Mouse (Mus musculus): ENCODE results near the gene Tmem259.

DNA sequence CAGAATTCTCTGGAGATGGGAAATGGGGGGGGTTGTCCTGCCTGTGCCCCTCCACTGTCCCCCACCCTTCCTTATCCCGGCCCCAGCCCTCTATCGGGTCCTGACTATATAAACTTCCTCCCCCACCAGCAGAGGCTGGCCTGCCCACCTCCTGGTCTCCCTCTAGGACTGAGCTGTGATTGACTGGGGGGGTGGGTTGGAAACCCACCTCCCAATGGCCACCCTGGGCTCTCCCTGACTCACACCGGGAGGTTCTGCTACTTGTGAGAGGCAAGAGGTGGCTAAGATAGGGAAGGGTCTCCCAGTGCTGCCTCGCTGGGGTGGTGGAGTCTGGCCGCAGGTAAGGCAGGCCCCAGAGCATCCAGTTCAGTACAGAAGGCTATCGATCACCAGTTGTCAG, 36.6 kb downstream of the Tmem259 start:
- no peak for TF ChIP-seq CTCF (IDR thresholded peaks at IDR 0.05; ENCODE audit: low read depth)
- no peak for TF ChIP-seq EP300 (IDR thresholded peaks at IDR 0.05; ENCODE audit: low read depth)
